Mouse (Mus musculus) MEL (cell line): ENCODE data around the gene Gm20388. TPM values are rescaled to one million over a fixed set of nuclear protein-coding genes. Genes with fewer than 3 reads are reported as not detected.
A peak's percentile ranks its signal among the peaks of the same experiment; 100 is the strongest.

Experiments
- DNase-seq: peaks from one replicate; pipeline ENCODE4 v3.0.0; 2011; ENCODE audit warnings: low read depth, low spot score
- H3K27ac ChIP-seq: 2 replicates; pipeline ENCODE4 v1.5.1; 2012; ENCODE audit warnings: low read depth, mild to moderate bottlenecking, control low read depth, low read length, moderate library complexity; ENCODE audit not compliant: control insufficient read depth
- H3K27me3 ChIP-seq, 2 experiments: fragments of 150-350 bp in 1 of 2; sonication (generic) in 1 of 2; 2 replicates each; pipeline ENCODE4 v1.6.1; 2012; ENCODE audit warnings: low read length in 2 of 2, mild to moderate bottlenecking in 2 of 2, improper control_type of control experiment in 1 of 2, moderate library complexity in 1 of 2; ENCODE audit not compliant: insufficient read depth in 2 of 2, control insufficient read depth in 1 of 2
- H3K36me3 ChIP-seq, 2 experiments: 2 replicates each; pipeline ENCODE4 v1.6.1; 2012 to 2014; ENCODE audit warnings: low read length in 2 of 2, improper control_type of control experiment in 1 of 2, inconsistent platforms in 1 of 2, mild to moderate bottlenecking in 1 of 2; ENCODE audit not compliant: insufficient read depth in 2 of 2, control insufficient read depth in 1 of 2
- H3K4me1 ChIP-seq, 2 experiments: fragments of 150-350 bp in 1 of 2; sonication (generic) in 1 of 2; 2 replicates each; pipeline ENCODE4 v1.6.1; 2012; ENCODE audit warnings: low read length in 2 of 2, improper control_type of control experiment in 1 of 2, mild to moderate bottlenecking in 1 of 2; ENCODE audit not compliant: insufficient read depth in 2 of 2, control insufficient read depth in 1 of 2
- H3K4me3 ChIP-seq, 2 experiments: fragments of 150-350 bp in 1 of 2; sonication (generic) in 1 of 2; 2 replicates each; pipeline ENCODE4 v1.5.1; 2012; ENCODE audit warnings: low read depth in 2 of 2, low read length in 2 of 2, mild to moderate bottlenecking in 2 of 2, moderate library complexity in 2 of 2, control low read depth in 1 of 2, improper control_type of control experiment in 1 of 2; ENCODE audit not compliant: control insufficient read depth in 1 of 2, insufficient read depth in 1 of 2
- H3K79me2 ChIP-seq: 2 replicates; pipeline ENCODE4 v1.6.1; 2012; ENCODE audit warnings: mild to moderate bottlenecking, low read length, moderate library complexity; ENCODE audit not compliant: control insufficient read depth, poor library complexity, insufficient read depth
- H3K9ac ChIP-seq: 2 replicates; pipeline ENCODE4 v1.6.1; 2012; ENCODE audit warnings: low read depth, mild to moderate bottlenecking, control low read depth, low read length, moderate library complexity; ENCODE audit not compliant: control insufficient read depth, poor library complexity, severe bottlenecking
- H3K9me3 ChIP-seq: fragments of 150-350 bp; sonication (generic); replicated peaks from 2 replicates; pipeline ENCODE4 v1.6.1; 2012; ENCODE audit warnings: mild to moderate bottlenecking, low read length, improper control_type of control experiment, moderate library complexity; ENCODE audit not compliant: insufficient read depth
- CHD1 ChIP-seq: IDR thresholded peaks from 2 replicates; pipeline ENCODE4 v1.6.1; 2012; ENCODE audit warnings: low read depth, mild to moderate bottlenecking, inconsistent platforms, low read length, improper control_type of control experiment
- CTCF ChIP-seq, 3 experiments: IDR thresholded peaks in 2 of 3; conservative IDR thresholded peaks in 1 of 3; 2 replicates each; pipeline ENCODE4 v1.5.1; 2011 to 2012; ENCODE audit warnings: low read length in 3 of 3, low read depth in 2 of 3, mild to moderate bottlenecking in 2 of 3, improper control_type of control experiment in 1 of 3, inconsistent platforms in 1 of 3, mixed read lengths in 1 of 3, moderate library complexity in 1 of 3; ENCODE audit not compliant: control insufficient read depth in 1 of 3, insufficient read depth in 1 of 3, poor library complexity in 1 of 3, severe bottlenecking in 1 of 3
- EP300 ChIP-seq, 2 experiments: IDR thresholded peaks; 2 replicates each; pipeline ENCODE4 v1.6.1; 2011; ENCODE audit warnings: improper control_type of control experiment in 2 of 2, low read length in 2 of 2, low read depth in 1 of 2, mild to moderate bottlenecking in 1 of 2
- GATA1 ChIP-seq: IDR thresholded peaks from 2 replicates; pipeline ENCODE4 v1.6.1; 2011; ENCODE audit warnings: low read depth, low read length, improper control_type of control experiment
- JUND ChIP-seq: IDR thresholded peaks from 2 replicates; pipeline ENCODE4 v1.6.1; 2011; ENCODE audit warnings: low read depth, mild to moderate bottlenecking, improper control_type of control experiment, low read length
- MAX ChIP-seq: IDR thresholded peaks from 2 replicates; pipeline ENCODE4 v1.6.1; 2011; ENCODE audit warnings: low read length, improper control_type of control experiment
- MEF2A ChIP-seq: IDR thresholded peaks from 2 replicates; pipeline ENCODE4 v1.6.1; 2014; ENCODE audit warnings: low read depth, mild to moderate bottlenecking, inconsistent platforms, low read length, improper control_type of control experiment; ENCODE audit not compliant: poor library complexity, insufficient replicate concordance, severe bottlenecking; ENCODE audit errors: extremely low read depth
- MYC ChIP-seq: IDR thresholded peaks from 2 replicates; pipeline ENCODE4 v1.6.1; 2011; ENCODE audit warnings: low read depth, mild to moderate bottlenecking, low read length, improper control_type of control experiment, moderate library complexity
- NELFE ChIP-seq: IDR thresholded peaks from 2 replicates; pipeline ENCODE4 v1.6.1; 2011; ENCODE audit warnings: low read depth, low read length, improper control_type of control experiment
- TBP ChIP-seq: IDR thresholded peaks from 2 replicates; pipeline ENCODE4 v1.8.0; 2011; ENCODE audit warnings: low read depth, low read length, improper control_type of control experiment
- polyA plus RNA-seq, 2 experiments: library from polyadenylated mRNA; stranded (reverse) in 1 of 2; unstranded in 1 of 2; fragments of >175 nt in 1 of 2; fragments of >200 nt in 1 of 2; gene quantifications; 2 replicates each; pipeline versions ENCODE4 v1.2.1 to v1.2.4; 2012; ENCODE audit warnings: low replicate concordance in 2 of 2, low read depth in 1 of 2; ENCODE audit not compliant: insufficient read length in 2 of 2, insufficient read depth in 1 of 2, missing spikeins in 1 of 2
- total RNA-seq: library from RNA; depleted of rRNA; stranded (reverse); fragments of 300-350 nt; gene quantifications from 2 replicates; pipeline ENCODE4 v1.2.3, GENCODE M21; 2012

Gm20388 gene
- total and polyA plus RNA-seq, 3 experiments: 11.1 to 17.8 TPM; not detected in 1

DNA sequence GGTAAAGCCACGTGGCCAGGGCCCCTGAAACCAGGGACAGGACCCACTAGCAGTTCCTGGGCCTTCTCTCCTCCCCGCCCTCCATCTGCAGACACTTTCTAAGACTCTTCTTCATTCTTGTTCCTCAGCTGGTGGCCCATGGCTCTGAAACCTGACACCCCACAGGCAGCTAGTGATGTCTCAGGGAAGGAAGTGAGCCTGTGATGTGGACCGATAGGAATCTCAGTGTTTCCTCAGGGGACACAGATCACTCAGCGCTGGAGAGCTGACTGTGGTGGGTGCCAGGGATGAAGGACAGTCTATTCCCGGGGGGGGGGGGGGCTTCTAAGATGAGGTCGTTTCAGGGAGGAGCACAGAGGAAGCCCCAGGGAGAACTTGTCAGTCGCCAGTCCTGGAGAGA lies 1318.9 kb downstream of the Gm20388 start:
- H3K4me1 ChIP-seq: no peaks in the 10 kb centered on the region; a peak in 1 of 4 replicates
- peak; percentile 11 for DNase-seq
- no peak overlapping the region for H3K4me3 ChIP-seq
- no peaks in the 10 kb centered on the region for H3K79me2 ChIP-seq
- TF ChIP-seq MAX (no peak), CTCF (IDR thresholded peaks at IDR 0.05 in 2 of 3, conservative IDR thresholded peaks at IDR 0.05 in 1 of 3; ENCODE audit: control insufficient read depth in 1 of 3, insufficient read depth in 1 of 3, low read depth in 2 of 3, low read length in 3 of 3, poor library complexity in 1 of 3, severe bottlenecking in 1 of 3) (no peak), CHD1 (no peak), MEF2A (no peak)
- TF ChIP-seq, all 39 proteins: peak for 0
- Histone ChIP-seq H3K27me3 (no peaks in the 10 kb centered on the region), H3K9ac (no peak overlapping the region), H3K9me3 (no peaks in the 10 kb centered on the region), H3K27ac (no peak overlapping the region), H3K36me3 (no peaks in the 10 kb centered on the region)

GRCm38 (mm10) chr8:121233196-121233595 lies 1322.6 kb downstream of the Gm20388 start:
- Histone ChIP-seq H3K9ac (no peak overlapping the region), H3K27me3 (no peaks in the 10 kb centered on the region), H3K4me3 (no peak overlapping the region), H3K36me3 (no peaks in the 10 kb centered on the region), H3K9me3 (no peaks in the 10 kb centered on the region), H3K79me2 (no peaks in the 10 kb centered on the region), H3K4me1 (no peaks in the 10 kb centered on the region; a peak in 1 of 4 replicates), H3K27ac (no peak overlapping the region)
- DNase-seq: no peak
- TF ChIP-seq GATA1: no peak
- no peak for TF ChIP-seq JUND
- TF ChIP-seq EP300 (IDR thresholded peaks at IDR 0.05; ENCODE audit: low read depth in 1 of 2, low read length in 2 of 2): no peak
- TF ChIP-seq CHD1: no peak
- no peak for TF ChIP-seq MYC
- no peak for TF ChIP-seq TBP

GRCm38 (mm10) chr8:121234915-121235314 lies 1324.3 kb downstream of the Gm20388 start:
- H3K9me3 ChIP-seq: no peaks in the 10 kb centered on the region
- no peaks in the 10 kb centered on the region for H3K79me2 ChIP-seq
- H3K27ac ChIP-seq: no peak overlapping the region
- no peak overlapping the region for H3K9ac ChIP-seq
- TF ChIP-seq NELFE: no peak
- TF ChIP-seq CTCF (IDR thresholded peaks at IDR 0.05 in 2 of 3, conservative IDR thresholded peaks at IDR 0.05 in 1 of 3; ENCODE audit: control insufficient read depth in 1 of 3, insufficient read depth in 1 of 3, low read depth in 2 of 3, low read length in 3 of 3, poor library complexity in 1 of 3, severe bottlenecking in 1 of 3): peak; percentile 50 to 72 (median 53)
- H3K27me3 ChIP-seq: no peaks in the 10 kb centered on the region
- DNase-seq: no peak
- H3K4me3 ChIP-seq: no peak overlapping the region
- no peaks in the 10 kb centered on the region for H3K36me3 ChIP-seq
- no peaks in the 10 kb centered on the region for H3K4me1 ChIP-seq
